Mouse (Mus musculus) ovary, adult 18-20 months (tissue): ENCODE measurements around the gene Gm2115.
A peak's percentile ranks its signal among the peaks of the same experiment; 100 is the strongest.

Source experiments
- DNase-seq: peaks from one replicate; pipeline ENCODE4 v3.0.0; 2022; ENCODE audit warnings: low spot score, mixed read lengths

Gm2115 gene

GRCm38 (mm10) chr7:84528796-84529533 lies at the start of gene Gm2115:
Gm2115 (plus strand) TSS chr7:84528954.
- peak; percentile 18 for DNase-seq

- DNase-seq = no peak
Observed at GRCm38 (mm10) chr7:84483447-84484407, 45.0 kb upstream of the Gm2115 start.

- DNase-seq = no peak
Observed at GRCm38 (mm10) chr7:84486485-84486884, 42.3 kb upstream of the Gm2115 start.

- no peak for DNase-seq
Observed at GRCm38 (mm10) chr7:84503163-84503562, 25.6 kb upstream of the Gm2115 start.

GRCm38 (mm10) chr7:84518533-84519198 lies 10.1 kb upstream of the Gm2115 start:
- no peak for DNase-seq

GRCm38 (mm10) chr7:84521329-84521728 lies 7.4 kb upstream of the Gm2115 start:
- DNase-seq = no peak

- DNase-seq = no peak
Observed at GRCm38 (mm10) chr7:84522426-84522825, 6.3 kb upstream of the Gm2115 start.

GRCm38 (mm10) chr7:84526171-84526570 lies 2.6 kb upstream of the Gm2115 start:
- no peak for DNase-seq

- no peak for DNase-seq
Observed at GRCm38 (mm10) chr7:84532795-84533194, 4.0 kb downstream of the Gm2115 start.

- DNase-seq = no peak
Observed at GRCm38 (mm10) chr7:84534632-84535031, 5.9 kb downstream of the Gm2115 start.

GRCm38 (mm10) chr7:84544946-84545345 lies 16.2 kb downstream of the Gm2115 start:
- DNase-seq = no peak

- DNase-seq = no peak
Observed at GRCm38 (mm10) chr7:84546667-84547066, 17.9 kb downstream of the Gm2115 start.

GRCm38 (mm10) chr7:84551472-84551871 lies 22.7 kb downstream of the Gm2115 start:
- no peak for DNase-seq

GRCm38 (mm10) chr7:84555294-84555693 lies 26.5 kb downstream of the Gm2115 start:
- DNase-seq = no peak

GRCm38 (mm10) chr7:84557332-84557731 lies 28.6 kb downstream of the Gm2115 start:
- DNase-seq = no peak

- no peak for DNase-seq
Observed at GRCm38 (mm10) chr7:84560500-84560899, 31.7 kb downstream of the Gm2115 start.

GRCm38 (mm10) chr7:84564236-84564635 lies 35.5 kb downstream of the Gm2115 start:
- DNase-seq = no peak

- DNase-seq = no peak
Observed at GRCm38 (mm10) chr7:84566200-84566599, 37.4 kb downstream of the Gm2115 start.

GRCm38 (mm10) chr7:84577034-84577433 lies 48.3 kb downstream of the Gm2115 start:
- DNase-seq = no peak

GRCm38 (mm10) chr7:84578841-84579240 lies 50.1 kb downstream of the Gm2115 start:
- DNase-seq = no peak

GRCm38 (mm10) chr7:84579769-84580168 lies 51.0 kb downstream of the Gm2115 start:
- DNase-seq = no peak

- no peak for DNase-seq
Observed at GRCm38 (mm10) chr7:84585086-84585485, 56.3 kb downstream of the Gm2115 start.
